In the genomic region with DNA sequence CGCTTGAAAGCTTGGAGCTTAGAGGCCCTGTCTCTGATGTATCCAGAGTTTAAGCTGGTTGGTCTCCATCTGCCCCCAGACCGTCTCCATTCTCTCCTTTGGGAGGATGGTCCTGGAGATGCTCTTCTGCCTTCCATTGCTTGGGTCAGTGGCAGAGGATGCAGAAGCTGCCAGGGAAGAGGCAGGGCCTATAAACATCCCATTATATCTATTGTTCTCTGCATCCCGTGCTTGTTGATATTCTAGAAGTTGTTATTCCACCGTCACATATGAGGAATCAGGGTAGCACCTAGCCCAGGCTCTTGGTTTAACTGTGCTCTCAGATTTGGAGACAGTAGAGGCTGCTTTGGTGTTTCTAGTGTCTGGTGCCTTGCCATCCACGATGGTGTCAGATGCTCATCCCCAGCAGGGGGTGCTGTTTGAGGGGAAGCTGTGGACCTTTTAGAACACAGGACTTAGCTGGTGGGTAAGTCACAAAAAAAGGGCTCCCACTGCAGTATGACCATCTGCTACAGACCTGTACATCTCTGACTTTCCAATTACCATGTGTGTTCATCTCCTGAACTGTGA, we compare ENCODE assay signal across 8 mouse cellular contexts. TPM values are rescaled to one million over a fixed set of nuclear protein-coding genes. Genes with fewer than 3 reads are reported as not detected.
DNase-seq lines count a peak whose midpoint lies in the region; ATAC-seq and TF ChIP-seq lines count a peak whose summit lies in the region.

No protein-coding gene starts in this region.

- ATAC-seq in intestine, embryonic 15.5 days, result no peak

- no peaks in the 10 kb centered on the region for H3K4me1 ChIP-seq in cerebellum, adult 2 months (ENCODE audit: control insufficient read depth, insufficient read depth, low read length)
- H3K4me1 ChIP-seq in intestine, embryonic 15.5 days (replicated peaks), result peaks cover 3% of the 10 kb centered on the region

- H3K27ac ChIP-seq in cerebellum, adult 2 months (ENCODE audit: insufficient read depth, low read length), result no peak overlapping the region
- no peak overlapping the region for H3K27ac ChIP-seq in intestine, embryonic 15.5 days

- no peaks in the 10 kb centered on the region for H3K27me3 ChIP-seq in cerebellum, adult 2 months (ENCODE audit: control insufficient read depth, insufficient read depth, low read length)
- H3K27me3 ChIP-seq in intestine, embryonic 15.5 days (replicated peaks), result no peaks in the 10 kb centered on the region

- no peak overlapping the region for H3K4me2 ChIP-seq in intestine, embryonic 15.5 days (replicated peaks)

- no peak for DNase-seq in cerebellum, adult 2 months
- no peak for DNase-seq in cerebellum, adult 11 months
- peak; percentile 13 for DNase-seq in right cerebral cortex, postnatal 4 days
- DNase-seq in right cerebral cortex, postnatal 36 days (ENCODE audit: low spot score in 2 of 2), result no peak
- DNase-seq in lung, postnatal 25 days (ENCODE audit: low spot score), result peak; percentile 50
- peak; percentile 73 for DNase-seq in thymus, postnatal 4 days
- DNase-seq in right cerebral cortex, postnatal 25 days, result no peak

- no peak for TF ChIP-seq POLR2A in cerebellum, adult 2 months (IDR thresholded peaks at IDR 0.05; ENCODE audit: borderline replicate concordance, insufficient read depth, low read length)

- 75% methylated on average over 5 of the region's 5 CpGs for WGBS in cerebellum, adult 2 months
- WGBS in intestine, embryonic 15.5 days, result 81% methylated on average over 5 of the region's 5 CpGs

- H3K36me3 ChIP-seq in intestine, embryonic 15.5 days, result no peaks in the 10 kb centered on the region

- no peak overlapping the region for H3K4me3 ChIP-seq in cerebellum, adult 2 months (replicated peaks; ENCODE audit: insufficient read depth, low read depth, low read length)
- no peak overlapping the region for H3K4me3 ChIP-seq in intestine, embryonic 15.5 days (replicated peaks)

- H3K9ac ChIP-seq in intestine, embryonic 15.5 days, result no peak overlapping the region

- no peaks in the 10 kb centered on the region for H3K9me3 ChIP-seq in intestine, embryonic 15.5 days

- peak; percentile 9; the same call in 1 of the 2 replicates for TF ChIP-seq CTCF in cerebellum, adult 2 months (IDR thresholded peaks at IDR 0.05; ENCODE audit: borderline replicate concordance, insufficient read depth, low read depth, low read length)

RNA-seq across cellular contexts. Expression of gene Sash1, which starts 26.9 kb away (rescaled TPM):
- 26.1 and 28.0 TPM in 2 replicates for polyA plus RNA-seq in cerebellum, adult 2 months (2012; rRNA removed)
- 5.7 TPM in 2 replicates for polyA plus RNA-seq in intestine, embryonic 15.5 days (2015; fragmentation: Nextera tagmentation; extraction: Ambion mirVana)

Comparison
In these comparisons a context has a peak if more than half of its experiments do, and no peak if none do; other contexts are left out.
1. DNase-seq: peak in right cerebral cortex, postnatal 4 days (single experiment), lung, postnatal 25 days (single experiment) and thymus, postnatal 4 days (single experiment); none in cerebellum, adult 2 months (0 of 2), cerebellum, adult 11 months (single experiment), right cerebral cortex, postnatal 36 days (0 of 2) and right cerebral cortex, postnatal 25 days (single experiment).